Mouse (Mus musculus) embryonic fibroblast, embryonic 13.5 days (primary cell): Measurements from ENCODE around the gene Rarb.

Experiments used
- CTCF ChIP-seq: IDR thresholded peaks from 2 replicates; pipeline ENCODE4 v1.5.1; 2011; ENCODE audit warnings: mild to moderate bottlenecking, control low read depth, low read length, moderate library complexity, borderline replicate concordance; ENCODE audit not compliant: insufficient read depth
- POLR2A ChIP-seq: IDR thresholded peaks from 2 replicates; pipeline ENCODE4 v1.6.1; 2011; ENCODE audit warnings: low read depth, mild to moderate bottlenecking, control low read depth, low read length, moderate library complexity

DNA sequence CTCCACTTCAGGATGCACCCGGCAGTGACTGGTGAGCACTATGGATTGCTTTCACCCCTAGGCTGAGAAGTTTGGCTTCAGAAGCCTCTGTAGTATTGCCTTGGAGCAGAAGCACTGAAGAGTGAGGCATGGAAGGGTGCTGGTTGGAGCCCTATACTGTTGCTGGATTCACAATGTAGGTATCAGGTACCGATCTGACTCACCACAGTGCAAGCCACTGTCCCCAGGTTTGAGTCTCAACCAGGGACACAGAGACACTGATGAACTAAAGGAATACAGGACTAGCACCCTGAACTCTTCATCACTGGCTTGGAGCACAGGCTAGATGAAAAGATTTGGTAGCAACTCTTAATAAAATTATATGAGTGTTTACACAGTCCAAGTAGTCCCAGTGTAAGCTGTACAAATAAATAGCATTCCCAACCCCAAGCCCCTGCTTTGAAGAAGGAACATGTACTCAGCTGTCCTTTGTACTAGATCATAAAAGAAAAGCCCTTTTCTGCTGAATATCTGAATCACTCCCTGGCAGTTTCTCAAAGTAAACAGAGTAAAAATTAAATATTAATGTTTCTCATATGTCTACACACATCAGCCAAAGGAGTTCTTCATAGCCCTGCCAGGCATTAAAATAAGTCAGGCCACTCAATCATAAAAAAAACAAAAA, 90.6 kb downstream of the Rarb start:
- TF ChIP-seq CTCF (no peak), POLR2A (no peak)
